Mouse (Mus musculus) limb, embryonic 12.5 days (tissue): ENCODE data around the gene Rab11fip5. TPM values are rescaled to one million over a fixed set of nuclear protein-coding genes. Genes with fewer than 3 reads are reported as not detected.

Source experiments
- ATAC-seq: fragments of 200-750 bp; cut with Nextera tagmentation; 2 replicates; pipeline ENCODE4 v1.8.0; 2017; ENCODE audit warnings: low read depth, moderate TSS enrichment; ENCODE audit not compliant: insufficient number of reproducible peaks, insufficient read depth, low FRiP score, low TSS enrichment
- H3K27ac ChIP-seq: fragments of 300-500 bp; sonication (generic); 2 replicates; pipeline ENCODE4 v1.5.1; 2016; ENCODE audit warnings: mild to moderate bottlenecking, moderate library complexity
- H3K27me3 ChIP-seq: fragments of 300-500 bp; sonication (generic); 2 replicates; pipeline ENCODE4 v1.6.1; 2016; ENCODE audit warnings: mild to moderate bottlenecking, moderate library complexity
- H3K36me3 ChIP-seq: fragments of 300-500 bp; sonication (generic); 2 replicates; pipeline ENCODE4 v1.6.1; 2016; ENCODE audit warnings: mild to moderate bottlenecking, moderate library complexity
- H3K4me1 ChIP-seq: fragments of 300-500 bp; sonication (generic); replicated peaks from 2 replicates; pipeline ENCODE4 v1.6.1; 2016
- H3K4me2 ChIP-seq: fragments of 300-500 bp; sonication (generic); 2 replicates; pipeline ENCODE4 v1.6.1; 2016; ENCODE audit warnings: mild to moderate bottlenecking, moderate library complexity
- H3K4me3 ChIP-seq: fragments of 300-500 bp; sonication (generic); replicated peaks from 2 replicates; pipeline ENCODE4 v1.5.1; 2016; ENCODE audit warnings: mild to moderate bottlenecking
- H3K9ac ChIP-seq: fragments of 300-500 bp; sonication (generic); replicated peaks from 2 replicates; pipeline ENCODE4 v1.6.1; 2016; ENCODE audit warnings: mild to moderate bottlenecking, moderate library complexity
- H3K9me3 ChIP-seq: fragments of 300-500 bp; sonication (generic); 2 replicates; pipeline ENCODE4 v1.6.1; 2016; ENCODE audit warnings: mild to moderate bottlenecking, moderate library complexity
- WGBS: fragments of 180-500 bp; shearing (Covaris S2); methylation state at CpG from one replicate; pipeline ENCODE4 v1.1.7; 2016; 5-methylcytosine and 5-hydroxymethylcytosine counted together
- polyA plus RNA-seq: library from polyadenylated mRNA; unstranded; fragments of >200 nt; fragmentation: Nextera tagmentation; extraction: Ambion mirVana; gene quantifications from 2 replicates; pipeline ENCODE4 v1.2.1, GENCODE M21; 2016

The Rab11fip5 gene
- polyA plus RNA-seq, 1 experiment from 2014 or later = 9.8 TPM

- H3K4me1 ChIP-seq = peaks cover 14% of the 10 kb centered on the region
- H3K9me3 ChIP-seq = no peaks in the 10 kb centered on the region
- H3K27ac ChIP-seq = no peak overlapping the region
- H3K4me2 ChIP-seq = peak overlapping the region; percentile 96
- H3K4me3 ChIP-seq = peak overlapping the region; percentile 68
- no peak for ATAC-seq
- H3K9ac ChIP-seq = peak overlapping the region; percentile 69
- 3% methylated on average over 13 of the region's 13 CpGs for WGBS
- H3K27me3 ChIP-seq = peaks cover 47% of the 10 kb centered on the region
- H3K36me3 ChIP-seq = 0 out of 2 replicates have a peak, but pooled peaks cover 12% of the 10 kb centered on the region
Measured at GRCm38 (mm10) chr6:85333732-85334131, 40.7 kb downstream of the Rab11fip5 start.

- H3K27me3 ChIP-seq = peaks cover 47% of the 10 kb centered on the region
- peak; percentile 99 for ATAC-seq
- peak within 1 kb of the TSS; percentile 68 for H3K4me3 ChIP-seq
- H3K9ac ChIP-seq = peak within 1 kb of the TSS; percentile 71
- H3K27ac ChIP-seq = peak within 1 kb of the TSS; percentile 89
- H3K4me1 ChIP-seq = peaks cover 14% of the 10 kb centered on the region
- WGBS = under 1% methylated on average over 49 of the region's 49 CpGs
- 0 out of 2 replicates have a peak, but pooled peaks cover 12% of the 10 kb centered on the region for H3K36me3 ChIP-seq
- H3K4me2 ChIP-seq = peak within 1 kb of the TSS; percentile 96
- no peaks in the 10 kb centered on the region for H3K9me3 ChIP-seq
Measured at GRCm38 (mm10) chr6:85333000-85333669, 41.3 kb downstream of the Rab11fip5 start, which contains the start of gene Sfxn5. TSS of gene Sfxn5 (minus strand) at chr6:85333422.

GRCm38 (mm10) chr6:85332351-85332999 lies 42.0 kb downstream of the Rab11fip5 start:
- Histone ChIP-seq H3K9ac (peak overlapping the region; percentile 71), H3K4me3 (peak overlapping the region; percentile 68), H3K36me3 (0 out of 2 replicates have a peak, but pooled peaks cover 10% of the 10 kb centered on the region), H3K27ac (0 out of 2 replicates have a peak overlapping the region, but pooled peaks have one; percentile 17), H3K9me3 (no peaks in the 10 kb centered on the region), H3K27me3 (peaks cover 47% of the 10 kb centered on the region), H3K4me2 (peak overlapping the region; percentile 96), H3K4me1 (peaks cover 14% of the 10 kb centered on the region)
- under 1% methylated on average over 41 of the region's 41 CpGs for WGBS
- ATAC-seq = peak; percentile 58

GRCm38 (mm10) chr6:85331736-85332135 lies 42.7 kb downstream of the Rab11fip5 start:
- Histone ChIP-seq H3K4me2 (peak overlapping the region; percentile 96), H3K27me3 (peaks cover 40% of the 10 kb centered on the region), H3K9me3 (no peaks in the 10 kb centered on the region), H3K4me3 (peak overlapping the region; percentile 68), H3K9ac (no peak overlapping the region), H3K36me3 (0 out of 2 replicates have a peak, but pooled peaks cover 3% of the 10 kb centered on the region), H3K4me1 (peaks cover 14% of the 10 kb centered on the region), H3K27ac (no peak overlapping the region)
- WGBS = 10% methylated on average over 8 of the region's 8 CpGs
- ATAC-seq = no peak

- H3K9ac ChIP-seq = no peak overlapping the region
- peaks cover 14% of the 10 kb centered on the region for H3K4me1 ChIP-seq
- 51% methylated on average over 6 of the region's 6 CpGs for WGBS
- no peak for ATAC-seq
- H3K36me3 ChIP-seq = no peaks in the 10 kb centered on the region
- H3K4me2 ChIP-seq = no peak overlapping the region
- H3K27me3 ChIP-seq = peaks cover 35% of the 10 kb centered on the region
- no peak overlapping the region for H3K27ac ChIP-seq
- no peak overlapping the region for H3K4me3 ChIP-seq
- no peaks in the 10 kb centered on the region for H3K9me3 ChIP-seq
Measured at GRCm38 (mm10) chr6:85331221-85331735, 43.2 kb downstream of the Rab11fip5 start.

- H3K36me3 ChIP-seq = no peaks in the 10 kb centered on the region
- H3K4me1 ChIP-seq = peaks cover 17% of the 10 kb centered on the region
- H3K4me3 ChIP-seq = no peak overlapping the region
- no peak overlapping the region for H3K9ac ChIP-seq
- WGBS = 88% methylated on average over 4 of the region's 4 CpGs
- H3K27me3 ChIP-seq = peaks cover 23% of the 10 kb centered on the region
- H3K27ac ChIP-seq = no peak overlapping the region
- H3K9me3 ChIP-seq = no peaks in the 10 kb centered on the region
- ATAC-seq = no peak
- no peak overlapping the region for H3K4me2 ChIP-seq
Measured at GRCm38 (mm10) chr6:85329666-85330185, 44.7 kb downstream of the Rab11fip5 start.

- H3K4me3 ChIP-seq = no peak overlapping the region
- ATAC-seq = no peak
Measured at GRCm38 (mm10) chr6:85326564-85326963, 47.9 kb downstream of the Rab11fip5 start.

GRCm38 (mm10) chr6:85325109-85325508 lies 49.3 kb downstream of the Rab11fip5 start:
- ATAC-seq = no peak
- peaks cover 3% of the 10 kb centered on the region; the same call in 1 of the 2 replicates for H3K4me1 ChIP-seq
- H3K4me2 ChIP-seq = no peak overlapping the region
- H3K27ac ChIP-seq = no peak overlapping the region
- H3K27me3 ChIP-seq = no peaks in the 10 kb centered on the region; the same call in 1 of the 2 replicates
- no peaks in the 10 kb centered on the region; the same call in 1 of the 2 replicates for H3K9me3 ChIP-seq
- 55% methylated on average over 2 of the region's 2 CpGs for WGBS
- H3K9ac ChIP-seq = no peak overlapping the region
- no peak overlapping the region for H3K4me3 ChIP-seq
- H3K36me3 ChIP-seq = no peaks in the 10 kb centered on the region

More at GRCm38 (mm10) chr6:85326564-85326963, 47.9 kb downstream of the Rab11fip5 start:
- 83% methylated on average over 4 of the region's 4 CpGs for WGBS
- Histone ChIP-seq H3K27me3 (peaks cover 11% of the 10 kb centered on the region), H3K9ac (no peak overlapping the region), H3K4me2 (no peak overlapping the region), H3K9me3 (no peaks in the 10 kb centered on the region), H3K27ac (no peak overlapping the region), H3K36me3 (no peaks in the 10 kb centered on the region), H3K4me1 (peaks cover 3% of the 10 kb centered on the region; the same call in 1 of the 2 replicates)

- ATAC-seq = no peak
- WGBS = 82% methylated on average over 6 of the region's 6 CpGs
- Histone ChIP-seq H3K4me2 (no peak overlapping the region), H3K27me3 (no peaks in the 10 kb centered on the region), H3K27ac (no peak overlapping the region), H3K9me3 (no peaks in the 10 kb centered on the region; the same call in 1 of the 2 replicates), H3K36me3 (no peaks in the 10 kb centered on the region), H3K4me1 (peaks cover 3% of the 10 kb centered on the region; the same call in 1 of the 2 replicates), H3K4me3 (no peak overlapping the region), H3K9ac (no peak overlapping the region)
Measured at GRCm38 (mm10) chr6:85320445-85320866, 54.0 kb downstream of the Rab11fip5 start.

- no peak overlapping the region for H3K4me2 ChIP-seq
- no peaks in the 10 kb centered on the region for H3K36me3 ChIP-seq
- no peaks in the 10 kb centered on the region; the same call in 1 of the 2 replicates for H3K9me3 ChIP-seq
- no peak overlapping the region for H3K27ac ChIP-seq
- WGBS = 90% methylated on average over 2 of the region's 2 CpGs
- H3K4me3 ChIP-seq = no peak overlapping the region
- peaks cover 10% of the 10 kb centered on the region; the same call in 1 of the 2 replicates for H3K4me1 ChIP-seq
- H3K9ac ChIP-seq = no peak overlapping the region
- H3K27me3 ChIP-seq = no peaks in the 10 kb centered on the region
- ATAC-seq = no peak
Measured at GRCm38 (mm10) chr6:85316211-85316610, 58.2 kb downstream of the Rab11fip5 start.
